ENCODE assay signal across 1 mouse cellular context in the genomic region with DNA sequence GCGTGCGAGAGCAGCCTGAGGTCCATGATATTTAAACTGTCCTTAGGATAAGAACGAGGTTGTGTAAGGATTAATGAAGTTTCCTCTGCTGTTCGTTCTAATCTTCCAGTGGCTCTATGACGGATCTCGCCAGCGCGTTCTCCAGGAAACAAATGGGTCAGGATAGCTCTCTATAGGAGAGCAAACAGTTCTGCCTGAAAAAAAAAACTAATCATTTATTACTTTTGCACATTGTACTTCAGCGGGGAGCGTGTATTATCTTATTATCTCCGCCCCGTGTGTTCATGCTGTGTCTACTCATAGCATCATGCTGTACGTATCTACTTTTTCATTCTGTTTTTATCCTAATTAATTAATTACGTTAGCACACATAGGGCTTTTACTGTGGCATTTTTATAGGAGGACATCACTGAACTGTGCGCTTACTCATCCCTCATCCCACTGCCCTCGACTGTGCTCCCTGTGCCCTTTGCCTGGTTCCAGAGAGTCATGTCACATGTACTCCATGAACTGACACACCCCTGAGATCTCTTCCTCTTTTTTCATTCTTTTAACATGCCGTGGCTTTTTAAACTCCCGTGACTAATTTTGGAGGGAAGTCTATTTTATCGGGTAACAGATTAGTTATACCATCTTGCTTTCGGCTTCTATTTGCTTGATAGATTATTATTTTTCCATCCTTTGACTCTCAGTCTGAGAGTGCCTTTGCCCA.
TF ChIP-seq lines count a peak whose summit lies in the region.

No protein-coding gene starts in this region.

TF ChIP-seq in MEL, 35 proteins besides CTCF, POLR2A, EP300 and RAD21:
- TF ChIP-seq BHLHE40 (IDR thresholded peaks at IDR 0.05; ENCODE audit: borderline replicate concordance, low read depth, low read length), result peak; percentile 80; the same call in 1 of the 2 replicates
- peak; percentile 75 for TF ChIP-seq MAX (IDR thresholded peaks at IDR 0.05; ENCODE audit: low read length)
- peak; percentile 39; the same call in 1 of the 2 replicates for TF ChIP-seq USF1 (IDR thresholded peaks at IDR 0.05; ENCODE audit: low read depth, low read length)
- no peak for TF ChIP-seq GATA1 (IDR thresholded peaks at IDR 0.05; ENCODE audit: low read depth, low read length)
- TF ChIP-seq SMC3 (IDR thresholded peaks at IDR 0.05; ENCODE audit: low read depth, low read length), result no peak
- no peak for TF ChIP-seq TAL1 (IDR thresholded peaks at IDR 0.05; ENCODE audit: low read length)
- no peak for TF ChIP-seq ZKSCAN1 (IDR thresholded peaks at IDR 0.05; ENCODE audit: low read depth, low read length)
- peak; percentile 57 for TF ChIP-seq SIN3A (IDR thresholded peaks at IDR 0.05; ENCODE audit: low read length)
- no peak for TF ChIP-seq MAZ (IDR thresholded peaks at IDR 0.05; ENCODE audit: low read depth, low read length)
- TF ChIP-seq NRF1 (IDR thresholded peaks at IDR 0.05; ENCODE audit: insufficient read depth, low read depth, low read length, poor library complexity, severe bottlenecking), result no peak
- no peak for TF ChIP-seq MYB (IDR thresholded peaks at IDR 0.05; ENCODE audit: low read depth, low read length)
- TF ChIP-seq RCOR1 (IDR thresholded peaks at IDR 0.05; ENCODE audit: low read depth, low read length), result no peak
- TF ChIP-seq MXI1 (IDR thresholded peaks at IDR 0.05; ENCODE audit: low read depth, low read length), result peak; percentile 73
- no peak for TF ChIP-seq NELFE (IDR thresholded peaks at IDR 0.05; ENCODE audit: low read depth, low read length)
- no peak for TF ChIP-seq TCF12 (IDR thresholded peaks at IDR 0.05; ENCODE audit: low read depth, low read length)
- TF ChIP-seq CHD1 (IDR thresholded peaks at IDR 0.05; ENCODE audit: low read depth, low read length), result no peak
- no peak for TF ChIP-seq MEF2A (IDR thresholded peaks at IDR 0.05; ENCODE audit: extremely low read depth, insufficient replicate concordance, low read depth, low read length, poor library complexity, severe bottlenecking)
- no peak for TF ChIP-seq CHD2 (IDR thresholded peaks at IDR 0.05; ENCODE audit: low read length)
- no peak for TF ChIP-seq ZC3H11A (IDR thresholded peaks at IDR 0.05; ENCODE audit: low read depth, low read length)
- no peak for TF ChIP-seq ETS1 (IDR thresholded peaks at IDR 0.05; ENCODE audit: low read depth, low read length)
- TF ChIP-seq POLR2AphosphoS5 (IDR thresholded peaks at IDR 0.05; ENCODE audit: borderline replicate concordance, low read depth, low read length), result no peak
- TF ChIP-seq ZNF384 (IDR thresholded peaks at IDR 0.05; ENCODE audit: low read depth, low read length), result no peak
- TF ChIP-seq MYC (IDR thresholded peaks at IDR 0.05; ENCODE audit: low read depth, low read length), result 0 out of 2 replicates have a peak, but pooled peaks have one; percentile 52
- TF ChIP-seq GABPA (IDR thresholded peaks at IDR 0.05; ENCODE audit: low read depth, low read length), result no peak
- no peak for TF ChIP-seq ZMIZ1 (IDR thresholded peaks at IDR 0.05; ENCODE audit: low read depth, low read length)
